Mouse (Mus musculus): ENCODE measurements at regions not wholly inside any gene's neighbourhood (a gene's known extent, or its start where the extent isn't known, plus 50 kb on each side); places are given as distances from the start of the nearest gene placed in this dataset.

GRCm38 (mm10) chr8:96350531-96351069 is 462.3 kb upstream of the Got2 start:
- no peak for DNase-seq (ENCODE audit: extremely low spot score in 1 of 2, low spot score in 1 of 2)

- DNase-seq (ENCODE audit: extremely low spot score in 1 of 2, low spot score in 1 of 2) = no peak
These were observed 461.2 kb upstream of the Got2 start for GRCm38 (mm10) chr8:96349503-96349902.

DNA sequence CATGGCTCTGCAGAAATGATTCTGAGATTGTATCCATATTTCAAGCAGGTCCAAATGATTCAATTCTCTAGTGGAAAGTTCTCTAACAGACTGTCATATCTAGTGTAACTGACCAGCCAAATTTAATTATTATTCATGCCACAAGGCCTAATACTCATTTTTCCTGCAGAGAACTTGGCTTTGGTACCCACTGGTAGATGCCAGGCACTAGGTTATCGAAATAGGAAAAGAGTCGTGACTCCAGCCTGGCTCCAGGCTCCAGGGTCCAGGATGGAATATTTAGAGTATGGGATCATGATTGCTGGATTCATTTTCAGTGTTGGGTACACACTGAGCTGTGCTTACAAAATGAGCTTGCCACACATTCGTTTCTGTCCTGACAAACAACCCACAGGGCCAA is 452.4 kb upstream of the Got2 start:
- no peak for DNase-seq (ENCODE audit: extremely low spot score in 1 of 2, low spot score in 1 of 2)

DNA sequence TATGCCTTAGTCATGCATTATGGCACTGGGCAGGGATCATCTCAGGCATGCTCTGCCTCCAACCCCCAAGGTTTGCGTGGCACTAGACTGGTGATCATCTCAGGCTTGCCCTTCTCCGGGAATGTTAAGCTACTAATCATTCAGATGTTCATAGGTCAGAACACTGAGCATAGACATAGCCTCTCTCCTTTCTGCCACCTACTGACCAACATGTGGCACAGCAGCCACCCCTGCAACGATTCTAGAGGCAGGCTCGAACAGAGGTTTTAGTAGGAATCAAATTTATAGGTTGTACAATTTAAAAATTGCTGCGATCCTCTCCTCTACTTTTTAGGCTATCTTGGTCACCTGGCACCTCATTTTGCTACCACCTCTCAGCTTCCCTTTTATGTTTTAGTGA is 430.0 kb upstream of the Got2 start:
- DNase-seq (ENCODE audit: extremely low spot score in 1 of 2, low spot score in 1 of 2) = peak in 1 of 2 experiments; percentile 13

DNA sequence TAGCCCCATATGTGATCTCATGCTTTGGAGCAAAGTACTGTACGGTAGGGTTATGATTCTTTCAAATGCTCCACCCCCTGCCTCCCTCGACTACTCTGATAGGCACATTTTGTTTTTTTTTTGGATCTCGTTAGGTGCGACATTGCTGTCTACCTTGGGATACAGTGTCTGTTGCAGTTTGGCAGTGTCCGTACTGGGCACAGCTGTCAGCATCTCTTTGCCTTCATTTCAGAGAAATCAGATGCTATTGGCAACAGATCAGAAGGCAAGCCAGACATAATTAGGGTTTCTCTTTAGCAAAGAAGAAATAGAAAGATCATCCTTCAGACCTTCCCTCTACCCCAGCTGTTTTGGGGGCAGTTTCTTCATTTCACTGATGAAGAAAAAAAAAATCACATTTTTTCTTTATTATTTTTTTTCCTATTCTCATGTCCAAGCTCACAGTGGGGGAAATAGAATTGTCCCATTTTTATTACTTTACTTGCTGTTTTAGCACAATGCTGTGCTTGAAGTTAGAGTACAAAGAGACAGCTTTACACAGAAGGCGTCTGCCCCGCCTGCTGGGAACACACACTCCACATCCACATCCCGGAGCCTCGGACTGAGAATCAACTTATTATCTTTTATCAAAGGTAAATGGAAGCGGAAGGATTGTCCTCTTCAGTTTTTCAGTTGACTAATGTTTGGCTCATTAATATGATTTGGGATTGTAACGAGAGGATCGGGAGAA is 420.8 kb upstream of the Got2 start:
- DNase-seq (ENCODE audit: extremely low spot score in 1 of 2, low spot score in 1 of 2) = no peak

DNA sequence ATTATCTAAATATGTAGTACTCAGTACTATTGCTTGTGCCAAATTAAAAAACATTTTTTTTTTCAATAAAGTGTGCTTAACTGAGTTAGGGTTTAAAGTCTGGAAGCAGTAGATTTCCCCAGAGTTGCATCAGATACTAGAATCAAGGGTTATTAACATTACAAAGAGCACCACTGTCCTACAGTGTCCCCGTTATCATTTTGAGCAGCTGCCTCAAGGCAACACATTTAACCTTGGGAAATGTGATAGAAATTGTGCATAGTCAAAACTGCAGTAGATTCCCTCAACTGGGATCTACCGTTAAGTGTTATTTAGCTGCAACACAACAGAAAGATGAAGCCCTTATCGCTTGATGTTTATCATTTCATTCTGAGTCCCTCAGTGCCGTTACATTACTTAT is 408.3 kb upstream of the Got2 start:
- no peak for DNase-seq (ENCODE audit: extremely low spot score in 1 of 2, low spot score in 1 of 2)

DNA sequence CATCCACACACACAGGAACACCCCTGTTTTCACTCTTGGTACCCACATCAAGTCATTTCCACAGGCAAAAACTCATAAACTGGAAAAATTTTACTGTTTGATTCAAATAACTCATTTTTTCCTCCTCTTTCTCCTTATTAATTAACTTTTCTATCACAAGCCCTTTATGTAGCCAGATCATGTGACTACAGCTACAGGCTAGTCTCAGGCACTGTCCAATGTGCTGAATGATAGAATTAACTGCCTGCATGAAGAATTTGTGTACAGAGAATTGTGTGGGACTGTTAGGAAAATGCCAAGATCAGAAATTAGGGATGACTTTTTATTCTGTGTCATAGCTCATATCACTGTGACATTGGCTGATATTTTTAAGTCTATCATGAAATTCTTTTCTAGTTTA is 402.4 kb upstream of the Got2 start:
- no peak for DNase-seq (ENCODE audit: extremely low spot score in 1 of 2, low spot score in 1 of 2)

- DNase-seq (ENCODE audit: extremely low spot score in 1 of 2, low spot score in 1 of 2) = no peak
These were observed 401.2 kb upstream of the Got2 start for GRCm38 (mm10) chr8:96289519-96289918.

GRCm38 (mm10) chr8:96288525-96288924 is 400.2 kb upstream of the Got2 start:
- DNase-seq (ENCODE audit: extremely low spot score in 1 of 2, low spot score in 1 of 2) = no peak

DNA sequence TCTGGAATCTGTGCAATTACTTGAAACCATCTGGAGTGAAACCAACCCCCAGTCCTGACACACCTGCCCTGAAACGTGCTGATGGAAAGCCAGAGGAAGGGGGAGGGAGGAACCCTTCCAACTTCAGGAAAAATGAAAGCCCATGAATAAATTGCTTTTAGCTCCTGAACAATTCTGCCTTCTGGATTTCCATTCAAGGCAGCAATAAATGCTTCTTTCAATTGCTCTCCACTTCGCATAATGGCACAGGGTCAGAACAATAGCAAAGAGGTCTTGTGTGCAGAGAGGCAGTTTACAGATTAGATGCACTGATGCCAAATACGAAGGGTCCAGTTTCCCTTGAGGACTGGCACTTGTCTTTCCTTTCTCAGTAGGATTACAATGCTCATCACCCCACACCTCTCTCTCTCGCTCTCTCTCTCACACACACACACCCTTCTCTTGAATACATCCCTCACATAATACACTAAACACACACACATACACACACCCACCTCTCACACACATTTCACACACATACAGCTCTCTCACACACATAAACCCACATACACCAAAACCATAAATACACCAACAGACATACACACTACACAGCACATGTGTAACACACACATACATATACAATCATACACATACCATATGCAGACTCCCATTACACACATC is 389.3 kb upstream of the Got2 start:
- no peak for DNase-seq (ENCODE audit: extremely low spot score in 1 of 2, low spot score in 1 of 2)

DNA sequence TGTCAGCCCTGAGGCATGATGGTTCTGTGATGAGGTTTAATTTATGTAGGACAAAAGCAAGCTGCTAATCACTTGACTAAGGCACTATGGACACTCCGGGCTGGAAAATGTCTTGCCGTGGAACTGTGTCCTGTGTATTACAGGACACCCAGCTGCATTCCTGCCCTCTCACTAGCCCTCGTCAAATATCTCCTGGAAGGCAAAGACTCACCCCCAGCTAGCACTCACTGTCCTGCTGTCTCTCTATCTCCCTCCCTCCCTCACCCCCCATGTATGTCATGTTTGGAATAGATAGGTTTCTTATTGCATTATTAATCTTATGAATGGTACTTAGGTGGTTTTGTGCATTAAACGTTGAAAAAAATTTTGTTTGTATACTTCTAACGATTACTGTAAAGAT is 388.7 kb upstream of the Got2 start:
- no peak for DNase-seq (ENCODE audit: extremely low spot score in 1 of 2, low spot score in 1 of 2)

DNA sequence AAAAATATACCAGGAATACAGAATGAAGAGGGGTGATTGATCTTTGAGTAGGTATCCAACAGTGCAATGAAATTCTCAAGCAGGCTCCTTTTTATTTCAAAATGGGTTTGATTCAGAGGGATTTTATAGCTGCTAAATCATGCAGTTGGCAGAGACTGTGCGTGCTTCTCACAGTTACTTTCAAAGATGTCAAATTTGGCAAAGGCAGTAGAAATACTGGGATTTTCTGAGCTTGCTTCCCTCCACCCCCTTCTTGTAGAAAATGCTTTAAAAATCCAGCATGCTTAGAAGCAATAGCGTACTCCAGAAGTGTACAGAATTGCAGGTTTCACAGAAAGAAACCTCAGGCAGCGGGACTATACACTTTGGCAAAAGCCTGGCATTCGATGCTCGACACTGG is 367.9 kb upstream of the Got2 start:
- no peak for DNase-seq (ENCODE audit: extremely low spot score in 1 of 2, low spot score in 1 of 2)

DNA sequence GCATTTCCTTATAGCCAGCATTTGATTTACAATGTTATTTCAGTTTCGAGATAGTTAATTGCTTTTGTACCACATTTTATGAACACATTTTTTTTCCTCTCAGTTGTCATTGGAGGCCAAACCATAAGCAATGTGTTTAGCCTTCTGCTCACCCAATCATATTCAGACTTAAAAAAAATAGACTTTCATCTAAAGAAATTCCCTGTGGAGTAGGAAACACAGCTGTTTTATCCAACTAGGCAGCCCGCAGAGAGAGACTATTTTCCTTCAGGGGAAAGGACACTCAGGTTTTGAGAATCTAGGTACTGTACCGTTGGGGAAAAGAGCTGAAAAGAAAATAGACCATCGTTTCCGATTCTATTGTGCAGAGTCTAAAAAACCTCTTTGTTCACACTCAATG is 367.5 kb upstream of the Got2 start:
- DNase-seq (ENCODE audit: extremely low spot score in 1 of 2, low spot score in 1 of 2) = no peak

DNA sequence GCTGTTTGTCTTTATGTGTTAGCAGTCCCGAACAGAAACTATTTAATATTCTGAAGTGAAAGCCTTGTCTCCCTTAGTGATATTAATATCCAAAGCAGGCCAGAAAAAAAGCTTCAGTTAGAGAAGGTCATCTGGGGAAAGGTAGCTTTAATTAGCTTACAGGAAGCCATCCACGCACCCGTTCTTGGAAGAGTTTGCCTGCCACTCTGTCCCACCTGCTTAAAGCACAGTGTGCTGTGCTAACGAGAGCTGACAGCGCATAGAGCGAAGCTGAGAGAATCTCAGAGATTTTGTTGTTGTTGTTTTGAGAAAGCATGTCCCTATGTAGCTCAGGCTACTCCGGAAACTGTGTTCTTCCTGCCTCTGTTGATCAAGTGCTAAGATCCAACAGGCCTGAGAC is 357.7 kb upstream of the Got2 start:
- no peak for DNase-seq (ENCODE audit: extremely low spot score in 1 of 2, low spot score in 1 of 2)

- no peak for DNase-seq (ENCODE audit: extremely low spot score in 1 of 2, low spot score in 1 of 2)
These were observed 356.3 kb upstream of the Got2 start for GRCm38 (mm10) chr8:96244549-96245152.

GRCm38 (mm10) chr8:96238406-96238805 is 350.1 kb upstream of the Got2 start:
- DNase-seq (ENCODE audit: extremely low spot score in 1 of 2, low spot score in 1 of 2) = no peak

DNA sequence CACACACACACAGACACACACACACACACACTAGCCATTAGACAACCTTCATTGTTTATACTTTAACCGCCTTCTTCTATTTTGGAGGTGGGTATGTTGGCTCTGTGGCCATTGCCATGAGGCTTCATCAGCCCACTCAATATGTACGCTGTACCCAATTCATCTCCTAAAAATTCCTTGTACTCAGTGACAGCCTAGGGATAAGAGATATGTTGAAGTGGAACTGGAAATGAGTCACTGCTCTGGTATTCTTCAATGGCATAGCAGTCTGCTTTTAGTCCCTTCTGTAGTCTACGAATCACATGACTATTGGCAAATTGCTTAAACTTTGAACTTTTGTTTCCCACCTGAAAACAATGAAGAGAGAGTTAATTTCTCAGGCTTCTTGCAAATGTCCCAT is 349.6 kb upstream of the Got2 start:
- no peak for DNase-seq (ENCODE audit: extremely low spot score in 1 of 2, low spot score in 1 of 2)

GRCm38 (mm10) chr8:96230412-96230811 is 342.1 kb upstream of the Got2 start:
- peak; percentile 17 to 69 for DNase-seq (ENCODE audit: extremely low spot score in 1 of 2, low spot score in 1 of 2)

Data from layer of hippocampus, postnatal 25 days (tissue).